Mouse (Mus musculus): ENCODE measurements at regions not wholly inside any gene's neighbourhood (a gene's known extent, or its start where the extent isn't known, plus 50 kb on each side); places are given as distances from the start of the nearest gene placed in this dataset.

DNA sequence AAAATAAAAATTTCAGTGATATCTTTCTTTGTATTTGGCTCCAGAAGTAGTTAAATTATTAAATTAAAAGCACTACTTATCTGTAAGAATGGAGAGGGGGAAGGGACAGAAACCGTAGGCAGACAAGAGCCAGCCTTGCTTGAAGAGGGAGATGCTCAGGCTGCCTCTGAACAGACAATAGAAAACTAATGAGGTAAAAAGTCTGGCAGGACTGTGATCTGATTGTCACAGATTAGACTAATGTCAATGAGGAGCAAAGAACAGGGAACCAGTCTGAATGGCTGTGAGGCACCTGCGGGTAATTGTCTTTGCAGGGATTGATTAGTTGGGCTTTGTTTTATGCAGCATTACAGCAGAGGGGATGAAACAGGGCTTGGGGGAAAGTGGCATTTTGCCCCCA, 362.3 kb upstream of the Fam92a start:
- Histone ChIP-seq H3K27me3 (ENCODE audit: insufficient read depth, low read length) (no peaks in the 10 kb centered on the region), H3K9me3 (replicated peaks; ENCODE audit: low read length) (no peaks in the 10 kb centered on the region), H3K4me3 (replicated peaks; ENCODE audit: low read depth, low read length) (no peak overlapping the region), H3K36me3 (ENCODE audit: insufficient read depth, low read length) (no peaks in the 10 kb centered on the region), H3K4me2 (ENCODE audit: low read length) (no peak overlapping the region), H3K4me1 (replicated peaks; ENCODE audit: insufficient read depth, low read length) (no peaks in the 10 kb centered on the region), H3K27ac (no peak overlapping the region), H3K9ac (ENCODE audit: low read depth, low read length) (no peak overlapping the region)
- DNase-seq (ENCODE audit: low spot score) (no peak), ATAC-seq (replicated peaks; ENCODE audit: low FRiP score, low read depth) (no peak)
- TF ChIP-seq CTCF (IDR thresholded peaks at IDR 0.05; ENCODE audit: low read depth): no peak
- 54% methylated on average over 2 of the region's 2 CpGs for WGBS

DNA sequence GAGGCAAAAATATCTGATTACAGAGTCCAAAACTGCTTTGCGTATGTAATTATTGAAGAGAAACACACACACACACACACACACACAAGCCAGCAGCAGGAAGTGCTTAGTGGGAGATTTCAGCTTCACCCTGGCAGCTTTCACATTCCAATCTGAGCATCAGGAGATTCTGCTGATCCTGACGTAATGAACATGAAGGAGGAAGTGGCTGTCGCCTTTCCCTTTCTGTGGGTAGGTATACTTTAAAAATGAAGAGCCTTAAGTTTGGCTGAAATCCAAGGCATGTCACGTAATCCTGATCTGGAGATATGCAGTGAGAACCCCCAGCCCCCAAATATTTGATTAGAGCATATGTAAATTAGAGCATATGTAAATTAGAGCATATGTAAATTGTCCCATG, 361.1 kb upstream of the Fam92a start:
- no peak overlapping the region for H3K4me2 ChIP-seq (ENCODE audit: low read length)
- H3K9ac ChIP-seq (ENCODE audit: low read depth, low read length): no peak overlapping the region
- DNase-seq (ENCODE audit: low spot score): no peak
- ATAC-seq (replicated peaks; ENCODE audit: low FRiP score, low read depth): no peak
- H3K4me1 ChIP-seq (replicated peaks; ENCODE audit: insufficient read depth, low read length): no peaks in the 10 kb centered on the region
- no peak overlapping the region for H3K27ac ChIP-seq
- WGBS: 55% methylated on average over 4 of the region's 4 CpGs
- H3K36me3 ChIP-seq (ENCODE audit: insufficient read depth, low read length): no peaks in the 10 kb centered on the region
- no peak overlapping the region for H3K4me3 ChIP-seq (replicated peaks; ENCODE audit: low read depth, low read length)
- TF ChIP-seq CTCF (IDR thresholded peaks at IDR 0.05; ENCODE audit: low read depth): no peak
- no peaks in the 10 kb centered on the region for H3K27me3 ChIP-seq (ENCODE audit: insufficient read depth, low read length)
- no peaks in the 10 kb centered on the region for H3K9me3 ChIP-seq (replicated peaks; ENCODE audit: low read length)

DNA sequence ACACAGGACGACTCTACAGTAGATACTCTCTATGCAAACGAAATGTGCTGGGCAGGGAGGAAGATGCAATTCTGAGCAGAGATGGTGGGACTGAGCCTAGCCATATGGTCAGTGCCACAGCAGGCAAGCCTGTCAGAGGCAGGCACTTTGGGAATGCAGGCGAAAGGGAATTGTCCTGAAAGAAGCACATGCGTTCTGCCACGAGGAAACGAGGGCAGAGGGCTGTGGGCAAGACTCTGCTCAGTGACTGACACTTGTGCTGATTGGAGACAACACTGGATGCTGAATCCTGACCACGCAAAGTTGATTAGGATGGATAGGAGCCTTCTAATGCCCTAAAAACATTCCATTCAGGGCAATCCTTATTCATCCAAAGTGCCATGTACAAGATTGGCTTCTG, 350.5 kb upstream of the Fam92a start:
- H3K9ac ChIP-seq (ENCODE audit: low read depth, low read length): no peak overlapping the region
- no peak overlapping the region for H3K4me2 ChIP-seq (ENCODE audit: low read length)
- H3K36me3 ChIP-seq (ENCODE audit: insufficient read depth, low read length): no peaks in the 10 kb centered on the region
- DNase-seq (ENCODE audit: low spot score) (no peak), ATAC-seq (replicated peaks; ENCODE audit: low FRiP score, low read depth) (no peak)
- H3K4me3 ChIP-seq (replicated peaks; ENCODE audit: low read depth, low read length): no peak overlapping the region
- H3K9me3 ChIP-seq (replicated peaks; ENCODE audit: low read length): no peaks in the 10 kb centered on the region
- WGBS: 59% methylated on average over 7 of the region's 7 CpGs
- no peaks in the 10 kb centered on the region for H3K27me3 ChIP-seq (ENCODE audit: insufficient read depth, low read length)
- TF ChIP-seq CTCF (IDR thresholded peaks at IDR 0.05; ENCODE audit: low read depth): no peak
- no peak overlapping the region for H3K27ac ChIP-seq
- H3K4me1 ChIP-seq (replicated peaks; ENCODE audit: insufficient read depth, low read length): no peaks in the 10 kb centered on the region

DNA sequence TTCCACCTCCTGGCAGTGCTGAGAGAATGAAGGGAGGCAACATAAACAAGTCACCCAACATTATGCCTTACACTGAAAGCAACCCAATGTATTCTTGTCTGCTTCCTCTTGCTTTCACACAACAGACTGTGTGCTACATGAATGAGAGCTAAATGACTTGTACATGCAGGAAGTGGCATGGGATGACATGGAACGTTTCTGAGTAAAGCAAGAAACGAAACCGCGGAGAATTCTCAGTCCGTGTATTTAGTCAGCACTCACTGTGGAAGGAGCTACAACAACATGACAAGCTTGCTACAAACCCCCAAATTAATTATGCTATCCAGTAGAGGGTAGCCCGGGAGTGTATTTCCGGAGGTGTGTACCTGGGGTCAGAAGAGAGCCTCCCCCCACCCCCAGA, 349.4 kb upstream of the Fam92a start:
- no peak overlapping the region for H3K27ac ChIP-seq
- no peak for TF ChIP-seq CTCF (IDR thresholded peaks at IDR 0.05; ENCODE audit: low read depth)
- no peaks in the 10 kb centered on the region for H3K9me3 ChIP-seq (replicated peaks; ENCODE audit: low read length)
- no peaks in the 10 kb centered on the region for H3K36me3 ChIP-seq (ENCODE audit: insufficient read depth, low read length)
- H3K9ac ChIP-seq (ENCODE audit: low read depth, low read length): no peak overlapping the region
- H3K4me2 ChIP-seq (ENCODE audit: low read length): no peak overlapping the region
- 80% methylated on average over 7 of the region's 7 CpGs for WGBS
- no peaks in the 10 kb centered on the region for H3K4me1 ChIP-seq (replicated peaks; ENCODE audit: insufficient read depth, low read length)
- H3K4me3 ChIP-seq (replicated peaks; ENCODE audit: low read depth, low read length): no peak overlapping the region
- DNase-seq (ENCODE audit: low spot score) (no peak), ATAC-seq (replicated peaks; ENCODE audit: low FRiP score, low read depth) (no peak)
- no peaks in the 10 kb centered on the region for H3K27me3 ChIP-seq (ENCODE audit: insufficient read depth, low read length)

DNA sequence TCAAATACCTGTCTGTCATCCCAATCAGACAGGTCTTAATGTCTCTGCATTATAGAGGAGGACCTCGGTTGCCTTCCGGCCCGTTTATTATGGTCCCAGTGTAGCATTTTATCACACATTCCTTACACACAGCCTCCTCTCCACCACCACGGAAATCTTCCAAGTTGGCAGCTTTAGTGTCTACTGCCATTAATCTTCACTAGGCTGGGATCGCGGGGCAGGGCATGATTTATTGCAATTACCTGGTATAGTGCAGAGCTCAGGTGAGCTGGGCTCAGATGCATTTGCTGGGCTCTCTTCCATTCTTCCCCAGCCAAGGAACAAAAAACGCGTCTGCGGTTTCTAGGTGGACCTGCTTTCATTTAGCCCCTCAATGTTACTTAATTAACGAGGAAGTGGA, 344.7 kb upstream of the Fam92a start:
- ATAC-seq (replicated peaks; ENCODE audit: low FRiP score, low read depth) (no peak), DNase-seq (ENCODE audit: low spot score) (no peak)
- Histone ChIP-seq H3K36me3 (ENCODE audit: insufficient read depth, low read length) (no peaks in the 10 kb centered on the region), H3K4me1 (replicated peaks; ENCODE audit: insufficient read depth, low read length) (no peaks in the 10 kb centered on the region), H3K4me3 (replicated peaks; ENCODE audit: low read depth, low read length) (no peak overlapping the region), H3K27ac (no peak overlapping the region), H3K9ac (ENCODE audit: low read depth, low read length) (no peak overlapping the region), H3K27me3 (ENCODE audit: insufficient read depth, low read length) (no peaks in the 10 kb centered on the region), H3K9me3 (replicated peaks; ENCODE audit: low read length) (no peaks in the 10 kb centered on the region), H3K4me2 (ENCODE audit: low read length) (no peak overlapping the region)
- 57% methylated on average over 10 of the region's 10 CpGs for whole genome bisulfite sequencing
- no peak for TF ChIP-seq CTCF (IDR thresholded peaks at IDR 0.05; ENCODE audit: low read depth)

DNA sequence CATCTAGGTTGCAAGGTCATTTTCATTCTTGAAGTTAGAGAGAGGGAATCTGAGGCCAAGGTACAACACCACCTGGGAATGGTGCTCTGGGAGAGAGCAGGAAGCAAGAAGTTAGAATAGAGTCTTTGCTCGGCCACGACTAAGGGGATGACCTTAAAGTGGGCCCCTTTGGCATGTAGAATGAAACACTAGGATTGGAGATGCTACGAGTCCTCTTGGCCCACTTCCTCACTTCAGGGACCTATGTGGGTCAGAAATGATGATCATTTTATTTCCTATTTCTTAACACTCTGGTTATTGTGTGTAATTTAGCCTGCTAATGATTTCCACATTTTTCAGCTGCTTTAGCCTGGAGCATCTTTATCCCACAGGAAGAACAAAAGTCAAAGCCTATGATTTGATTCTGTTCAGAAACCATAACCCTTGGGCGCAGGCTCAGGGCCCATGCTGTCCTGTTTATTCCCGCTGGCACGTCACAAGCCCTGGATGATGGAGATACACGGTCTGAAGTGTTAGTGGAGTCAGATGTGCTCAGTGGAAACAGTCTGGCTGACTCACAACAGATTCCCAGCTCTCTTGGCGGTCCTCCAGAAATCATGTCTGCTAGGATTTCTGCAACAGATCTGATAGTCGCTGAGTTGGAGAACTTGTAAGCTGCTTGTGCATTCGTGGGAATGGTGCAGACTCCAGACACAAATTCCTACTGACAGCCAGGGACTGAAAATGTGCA, 340.0 kb upstream of the Fam92a start:
- DNase-seq (ENCODE audit: low spot score): peak; percentile 12
- no peaks in the 10 kb centered on the region for H3K27me3 ChIP-seq (ENCODE audit: insufficient read depth, low read length)
- no peak overlapping the region for H3K9ac ChIP-seq (ENCODE audit: low read depth, low read length)
- WGBS: 63% methylated on average over 10 of the region's 10 CpGs
- H3K9me3 ChIP-seq (replicated peaks; ENCODE audit: low read length): no peaks in the 10 kb centered on the region
- H3K4me2 ChIP-seq (ENCODE audit: low read length): no peak overlapping the region
- no peak overlapping the region for H3K27ac ChIP-seq
- no peak for TF ChIP-seq CTCF (IDR thresholded peaks at IDR 0.05; ENCODE audit: low read depth)
- no peak for ATAC-seq (replicated peaks; ENCODE audit: low FRiP score, low read depth)
- no peak overlapping the region for H3K4me3 ChIP-seq (replicated peaks; ENCODE audit: low read depth, low read length)
- no peaks in the 10 kb centered on the region for H3K36me3 ChIP-seq (ENCODE audit: insufficient read depth, low read length)
- H3K4me1 ChIP-seq (replicated peaks; ENCODE audit: insufficient read depth, low read length): no peaks in the 10 kb centered on the region

Data from kidney, postnatal 0 days (tissue).